Mouse (Mus musculus) activated CD4-positive, CD25-positive, alpha-beta regulatory T cell, adult 4 months (primary cell): ENCODE results near the gene Gm20219. TPM values are rescaled to one million over a fixed set of nuclear protein-coding genes. Genes with fewer than 3 reads are reported as not detected.

Source experiments
- ATAC-seq: one replicate; pipeline ENCODE4 v1.8.0; 2017
- polyA plus RNA-seq, 2 experiments: library from polyadenylated mRNA; unstranded; fragments of 100-300 nt; shearing (Covaris generic); gene quantifications; one replicate each; pipeline ENCODE4 v1.2.1; 2017

Gene Gm20219
- 1 to 10 TPM; 1.4 to 2.4 TPM for polyA plus RNA-seq

DNA sequence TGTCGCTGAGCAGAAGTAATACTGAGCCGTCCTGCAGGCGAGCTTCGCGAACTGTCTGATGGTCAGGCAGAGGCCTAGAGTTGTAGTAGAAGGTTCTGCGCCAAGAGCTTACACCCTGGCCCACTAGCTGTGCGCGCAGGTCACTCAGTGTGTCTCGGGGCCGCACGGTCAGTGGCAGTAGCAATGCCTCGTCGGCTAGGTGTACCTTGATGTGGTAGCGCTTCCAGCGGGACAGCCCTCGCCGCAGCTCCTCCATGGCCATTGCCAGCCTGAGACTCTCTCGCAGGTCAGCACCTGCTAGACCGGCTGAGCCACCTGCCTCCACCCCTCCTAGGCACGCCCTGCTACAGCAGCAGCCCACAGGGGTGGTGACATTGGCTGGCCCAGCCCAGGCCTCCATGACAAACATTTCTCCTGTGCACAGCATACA, at the start of gene Gm20219:
Gm20219 (minus strand) TSS at position 266 of the 430 bp plus-strand sequence.
- ATAC-seq: no peak

DNA sequence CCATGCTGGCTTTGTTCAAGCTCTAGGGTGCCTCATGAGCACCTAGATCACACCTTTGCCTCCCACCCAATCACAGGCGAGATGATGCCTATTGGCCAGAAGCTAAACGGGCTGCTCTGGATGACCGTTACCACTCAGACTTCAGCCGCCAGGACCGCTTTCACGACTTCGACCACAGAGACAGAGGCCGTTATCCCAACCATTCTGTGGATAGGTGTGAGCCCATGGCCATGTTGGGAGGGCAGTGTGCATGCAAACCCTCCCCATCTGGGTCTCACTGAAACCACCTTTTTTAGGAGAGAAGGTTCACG, 49.8 kb upstream of the Gm20219 start:
- no peak for ATAC-seq

- no peak for ATAC-seq
Measured at GRCm38 (mm10) chr17:56603186-56604069, 49.2 kb upstream of the Gm20219 start.

GRCm38 (mm10) chr17:56593527-56594271, 39.5 kb upstream of the Gm20219 start:
- ATAC-seq: no peak

DNA sequence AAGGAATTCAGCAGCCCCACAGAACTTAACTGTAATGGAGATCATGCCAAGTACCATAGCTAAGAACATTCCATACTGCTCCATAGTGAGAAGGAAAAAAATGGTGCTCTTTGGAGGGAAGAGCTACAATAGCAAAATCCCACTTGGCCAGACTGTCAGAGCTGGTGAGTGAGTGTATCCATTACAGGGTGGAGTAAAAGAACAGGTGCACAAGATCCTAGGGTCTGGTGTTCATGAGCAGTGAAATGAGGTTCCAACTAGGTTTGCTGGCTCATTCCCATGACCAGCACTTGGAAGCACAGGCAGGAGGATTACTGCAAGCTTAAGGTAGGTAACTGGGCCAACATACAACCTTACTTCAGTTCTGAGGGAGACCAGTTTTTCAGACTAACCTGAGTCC, 38.4 kb upstream of the Gm20219 start:
- no peak for ATAC-seq

- ATAC-seq: no peak
Measured at GRCm38 (mm10) chr17:56588921-56589320, 34.7 kb upstream of the Gm20219 start.

DNA sequence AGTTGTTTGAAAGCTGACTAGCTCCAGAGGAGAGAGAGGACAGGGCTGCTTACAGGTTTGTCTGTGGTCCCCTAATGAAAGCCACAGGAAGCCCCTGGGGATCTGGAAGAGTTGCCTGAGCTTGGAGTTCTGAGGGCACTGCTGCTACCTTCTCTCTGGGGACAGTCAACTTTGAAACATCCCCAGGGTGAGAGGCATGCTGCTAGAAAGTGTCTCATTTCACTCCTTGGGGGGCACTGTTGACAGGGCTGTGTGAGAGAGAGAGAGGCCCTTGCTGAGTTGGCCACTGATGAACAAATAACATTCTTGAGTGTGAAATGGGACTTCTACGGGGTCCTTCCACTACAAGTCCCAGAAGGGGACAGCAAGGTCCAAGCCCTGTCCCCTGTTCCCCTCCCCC, 33.6 kb upstream of the Gm20219 start:
- no peak for ATAC-seq

DNA sequence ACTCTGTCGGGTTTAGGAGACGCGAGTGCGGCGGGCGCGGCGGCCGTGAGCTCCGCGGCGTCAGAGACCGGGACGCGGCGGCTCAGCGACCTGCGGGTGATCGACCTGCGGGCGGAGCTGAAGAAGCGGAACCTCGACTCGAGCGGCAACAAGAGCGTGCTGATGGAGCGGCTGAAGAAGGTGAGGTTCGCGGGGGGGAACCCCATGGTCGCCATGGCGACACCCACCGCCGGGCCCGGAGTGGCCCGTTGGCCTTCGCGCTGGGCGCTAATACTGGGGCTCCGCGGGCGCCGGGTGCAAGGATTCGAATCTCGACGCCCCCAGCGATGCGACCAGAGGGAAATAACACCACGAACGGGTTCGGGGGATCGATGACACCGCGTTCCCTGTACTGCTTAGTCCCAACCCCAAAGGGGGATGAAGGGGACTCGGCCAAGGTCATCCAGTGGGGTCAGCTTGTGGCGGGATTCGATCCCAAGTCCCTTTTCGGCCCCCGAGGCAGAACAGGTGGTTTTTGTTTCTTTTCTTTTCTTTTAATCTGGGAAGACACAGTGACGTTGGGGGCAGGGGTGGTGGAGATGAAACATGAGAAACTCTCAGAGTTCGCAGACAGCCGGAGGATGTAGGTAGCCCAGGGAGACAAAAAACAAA, 31.1 kb upstream of the Gm20219 start:
- ATAC-seq: peak; percentile 30

DNA sequence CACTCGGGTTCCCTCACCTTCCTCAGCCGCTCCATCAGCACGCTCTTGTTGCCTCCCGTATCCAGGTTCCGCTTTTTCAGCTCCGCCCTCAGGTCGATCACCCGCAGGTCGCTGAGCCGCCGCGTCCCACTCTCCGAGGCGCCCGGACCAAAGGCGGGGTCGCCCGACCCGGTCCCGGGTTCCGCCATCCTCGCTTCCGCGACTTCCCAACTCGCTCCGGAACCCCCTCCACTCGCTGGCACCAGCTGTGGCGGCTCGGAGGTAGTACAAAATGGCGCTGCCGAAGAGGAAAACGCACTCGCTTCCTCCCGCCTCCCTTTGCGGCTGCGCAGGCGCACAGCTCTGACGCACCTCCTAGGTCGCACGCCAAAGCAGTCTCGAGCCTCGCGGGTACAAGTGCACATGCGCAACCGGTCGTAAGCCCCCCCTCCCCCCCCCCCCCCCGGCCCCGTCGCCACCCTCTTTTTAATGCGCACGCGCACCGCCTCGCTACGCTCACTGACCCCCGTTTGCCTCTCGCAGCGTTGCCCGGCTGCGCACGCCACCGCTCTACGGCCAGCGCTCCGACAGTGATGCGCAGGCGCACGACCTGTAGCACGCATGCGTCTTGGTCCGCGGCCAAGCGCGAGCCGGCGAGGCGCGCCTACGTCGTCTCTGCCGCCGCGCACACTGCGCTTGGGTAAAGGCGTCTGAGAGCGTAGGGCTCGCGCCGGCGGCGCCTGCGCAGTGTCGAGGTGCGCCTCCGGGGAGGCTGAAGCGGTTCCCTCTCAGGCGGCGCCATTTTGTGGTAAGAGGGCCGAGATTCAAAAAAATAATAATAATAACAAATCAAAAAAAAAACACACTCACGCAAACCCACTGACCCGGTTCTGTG, 30.3 kb upstream of the Gm20219 start, which contains the start of the genes Safb2 and Safb:
Safb2 (minus strand) TSS at position 329 of the 874 bp plus-strand sequence.
Safb (plus strand) TSS at position 569 of the 874 bp plus-strand sequence.
- peak; percentile 81 for ATAC-seq

GRCm38 (mm10) chr17:56583611-56584256, 29.5 kb upstream of the Gm20219 start:
- ATAC-seq: no peak

- no peak for ATAC-seq
Measured at GRCm38 (mm10) chr17:56583071-56583470, 28.9 kb upstream of the Gm20219 start.

DNA sequence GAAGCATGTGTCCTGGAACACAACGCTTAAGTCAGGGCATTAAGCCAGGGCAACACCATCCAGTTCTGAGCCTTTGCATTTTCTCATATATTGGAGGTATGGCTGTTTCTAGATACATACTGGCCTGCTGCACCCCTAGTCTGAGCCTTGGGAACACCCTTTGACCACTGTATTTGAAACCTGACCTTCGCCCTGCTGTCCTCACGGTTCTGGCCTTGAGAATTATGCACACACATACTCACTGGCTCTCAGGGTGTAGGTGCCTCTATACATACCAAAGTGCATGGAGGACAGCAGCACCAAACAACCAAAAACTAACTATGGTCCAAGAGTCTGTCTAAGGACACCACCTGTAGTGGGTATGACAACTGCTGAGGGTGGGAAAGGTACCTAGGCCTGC, 18.8 kb upstream of the Gm20219 start:
- ATAC-seq: no peak

DNA sequence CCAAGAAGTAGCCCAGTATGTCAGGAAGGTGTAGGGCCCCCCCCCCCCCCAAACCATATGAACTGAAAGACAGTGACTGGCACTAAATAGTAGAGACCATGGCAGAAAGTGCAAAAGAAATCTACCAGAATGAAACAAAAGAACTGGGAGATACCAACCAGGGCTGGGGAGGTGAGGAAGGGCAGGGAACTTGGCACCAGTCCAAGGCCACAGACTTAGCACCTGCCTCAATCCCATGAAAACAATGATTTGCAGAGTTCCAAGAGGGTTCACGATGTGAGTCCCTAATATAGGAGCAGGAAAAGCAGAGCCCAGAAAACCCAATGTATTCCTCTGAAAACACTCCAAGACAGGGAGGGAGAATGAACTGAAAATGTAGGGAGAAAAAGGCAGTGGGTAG, 18.0 kb upstream of the Gm20219 start:
- no peak for ATAC-seq

DNA sequence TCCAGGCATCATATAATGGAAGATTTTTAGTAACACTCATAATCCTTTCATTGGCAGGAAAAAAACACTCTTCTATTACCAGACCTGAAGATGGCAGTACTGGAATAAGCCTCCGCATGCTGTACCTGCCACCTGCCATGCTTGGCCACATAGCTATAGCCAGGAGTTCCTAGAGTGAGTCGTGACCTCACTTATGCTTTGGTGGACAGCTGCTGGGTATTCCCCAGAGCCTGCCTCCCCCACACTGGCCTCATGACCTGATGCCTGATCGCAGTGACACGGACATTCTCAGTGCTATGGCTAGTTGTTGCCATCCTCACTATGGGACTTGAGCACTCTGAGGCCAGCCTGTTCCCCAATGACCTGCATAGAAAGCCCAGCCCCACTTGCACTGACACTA, 16.1 kb upstream of the Gm20219 start:
- ATAC-seq: no peak

DNA sequence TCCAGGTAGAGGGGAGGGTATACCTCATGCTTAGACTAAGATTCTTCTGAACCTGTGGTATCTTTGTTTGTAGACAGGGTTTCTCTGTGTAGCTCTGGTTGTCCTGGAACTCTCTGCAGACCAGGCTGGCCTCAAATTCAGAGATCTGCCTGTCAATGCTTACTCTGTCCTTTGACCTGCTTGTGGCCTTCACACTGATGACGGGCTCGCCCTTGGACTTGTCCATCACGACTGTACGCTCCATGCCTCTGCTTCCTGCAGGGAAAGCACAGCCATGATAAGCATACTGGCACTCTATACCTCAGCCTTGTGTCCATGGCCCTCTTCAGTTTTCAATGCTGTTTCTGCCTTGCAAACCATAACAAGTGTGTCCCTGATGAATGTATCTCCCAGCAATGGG, 13.2 kb upstream of the Gm20219 start:
- ATAC-seq: no peak

- no peak for ATAC-seq
Measured at GRCm38 (mm10) chr17:56566918-56567317, 12.7 kb upstream of the Gm20219 start.

DNA sequence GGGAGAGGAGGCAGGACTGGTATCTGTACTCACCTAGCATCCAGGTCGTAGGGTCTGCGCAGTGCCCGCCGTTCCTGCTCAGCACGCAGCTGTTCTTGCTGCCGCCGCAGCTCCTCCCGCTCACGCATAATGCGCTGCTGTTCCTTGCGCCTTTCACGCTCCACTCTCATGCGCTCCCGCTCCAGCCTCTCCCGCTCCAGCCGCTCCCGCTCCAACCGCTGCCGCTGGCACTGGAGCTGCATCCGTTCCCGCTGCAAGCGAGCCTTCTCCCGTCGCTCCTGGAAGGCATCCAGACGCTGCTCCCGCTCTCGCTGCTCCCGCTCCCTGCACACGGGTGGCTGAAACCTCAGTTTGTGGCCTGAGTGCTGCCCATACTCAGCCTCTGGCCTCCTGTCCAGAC, 12.1 kb upstream of the Gm20219 start:
- no peak for ATAC-seq

GRCm38 (mm10) chr17:56561866-56562265, 7.7 kb upstream of the Gm20219 start:
- no peak for ATAC-seq

- ATAC-seq: no peak
Measured at GRCm38 (mm10) chr17:56560131-56560530, 5.9 kb upstream of the Gm20219 start.

DNA sequence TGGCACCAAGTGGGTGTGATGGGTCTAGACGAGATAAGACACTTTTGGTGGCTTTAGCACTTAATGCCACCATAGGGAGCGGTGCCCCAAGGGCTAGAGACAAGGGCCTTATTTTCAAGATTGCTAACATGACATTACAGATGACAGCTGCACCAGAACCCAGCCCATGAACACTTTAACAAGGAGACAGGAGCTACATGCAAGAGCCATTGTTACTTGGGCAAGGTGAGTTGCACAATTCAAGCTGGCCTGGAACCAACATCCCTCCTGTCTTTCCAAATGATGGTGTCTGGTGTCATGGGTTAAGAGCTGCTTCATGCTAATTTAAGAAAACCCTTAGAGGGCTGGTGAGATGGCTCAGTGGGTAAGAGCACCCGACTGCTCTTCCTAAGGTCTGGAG, 5.2 kb upstream of the Gm20219 start:
- no peak for ATAC-seq

DNA sequence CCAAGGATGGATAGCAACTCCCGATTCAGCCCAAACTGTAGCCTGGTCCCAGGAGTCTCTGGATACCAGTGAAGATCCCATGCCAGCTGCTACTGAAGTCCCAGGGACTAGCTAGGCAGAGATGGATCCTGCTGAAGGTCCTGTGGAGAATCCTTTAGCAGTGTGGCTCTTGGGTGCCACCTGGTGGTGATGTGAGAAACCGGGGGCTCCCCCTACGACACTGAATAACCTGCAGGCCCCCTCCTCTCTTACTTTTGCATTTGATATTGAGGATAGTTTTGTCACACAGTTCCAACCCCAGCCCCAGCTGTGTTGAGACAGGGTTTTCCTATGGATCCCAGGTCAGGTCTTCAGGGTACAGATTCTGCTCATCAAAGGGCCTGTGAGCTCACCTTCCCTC, 4.3 kb upstream of the Gm20219 start:
- ATAC-seq: peak; percentile 65
